Mouse (Mus musculus): ENCODE results near the gene Sgf29.

DNA sequence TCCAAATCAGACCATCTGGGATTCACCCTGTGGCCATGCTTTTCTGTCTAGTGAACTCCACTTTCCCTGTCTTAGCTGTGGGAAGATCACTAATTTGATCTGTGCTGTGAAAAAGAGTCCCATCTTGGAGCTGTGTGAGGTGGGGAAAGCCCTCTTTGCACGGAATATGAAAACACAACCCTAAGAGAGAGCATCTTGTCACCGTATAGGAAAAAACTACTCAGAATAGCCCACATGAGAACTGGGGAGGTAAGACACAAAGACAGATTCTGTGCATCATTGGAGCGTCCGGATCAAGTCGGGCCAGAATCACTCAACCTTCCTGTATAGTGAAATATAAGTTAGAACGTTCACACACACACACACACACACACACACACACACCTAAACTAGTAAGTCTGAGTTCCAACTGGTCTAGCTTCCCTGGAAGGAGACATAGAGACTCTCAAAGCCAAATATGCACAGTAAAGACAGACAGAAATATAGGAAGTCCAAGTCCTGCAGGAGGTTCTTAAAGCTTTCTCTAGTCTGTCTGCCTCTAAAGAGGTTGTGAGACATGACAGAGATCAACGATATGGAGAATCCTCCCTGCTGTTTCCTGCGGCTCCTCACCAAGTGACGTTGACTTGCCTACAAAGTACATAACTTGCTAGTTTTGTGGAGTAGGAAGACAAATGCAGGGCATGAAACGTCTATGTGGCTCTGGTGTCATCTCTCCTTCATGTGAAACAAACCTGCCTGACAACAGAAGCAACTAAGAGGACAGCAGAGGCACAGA, 59.3 kb downstream of the Sgf29 start:
- TF ChIP-seq GATA1 (IDR thresholded peaks at IDR 0.05; ENCODE audit: borderline replicate concordance, low read length) (no peak), FLI1 (IDR thresholded peaks at IDR 0.05; ENCODE audit: low read length) (no peak)
